Mouse (Mus musculus): ENCODE data around the gene Rdh16. TPM values are rescaled to one million over a fixed set of nuclear protein-coding genes. Genes with fewer than 3 reads are reported as not detected.
"Not testable (repeated sequence)": the region's sequence is repeated elsewhere in the genome, so short reads cannot be mapped to it uniquely, and the experiment has no call there.

The Rdh16 gene
- polyA plus RNA-seq, 1 experiment from 2014 or later = 13.1 TPM

- Histone ChIP-seq H3K27me3 (ENCODE audit: insufficient read depth, low read length) (no peaks in the 10 kb centered on the region), H3K36me3 (ENCODE audit: insufficient read depth, low read length) (no peaks in the 10 kb centered on the region), H3K4me1 (replicated peaks; ENCODE audit: insufficient read depth, low read length) (no peaks in the 10 kb centered on the region), H3K9ac (ENCODE audit: low read depth, low read length) (no peak overlapping the region), H3K27ac (no peak overlapping the region), H3K9me3 (replicated peaks; ENCODE audit: low read length) (no peaks in the 10 kb centered on the region), H3K4me2 (ENCODE audit: low read length) (no peak overlapping the region), H3K4me3 (replicated peaks; ENCODE audit: low read depth, low read length) (no peak overlapping the region)
- no peak for TF ChIP-seq CTCF (IDR thresholded peaks at IDR 0.05; ENCODE audit: low read depth)
- WGBS = 84% methylated on average over 1 of the region's 1 CpGs
- DNase-seq (ENCODE audit: low spot score) = no peak
- no peak for ATAC-seq (replicated peaks; ENCODE audit: low FRiP score, low read depth)
Measured at GRCm38 (mm10) chr10:127891481-127891880, 90.5 kb downstream of the Rdh16 start.

GRCm38 (mm10) chr10:127893163-127894022 lies 92.4 kb downstream of the Rdh16 start:
- peak; percentile 57 for DNase-seq (ENCODE audit: low spot score)

More at GRCm38 (mm10) chr10:127893163-127894022, 92.4 kb downstream of the Rdh16 start:
- H3K9me3 ChIP-seq (replicated peaks; ENCODE audit: low read length); H3K4me1 ChIP-seq (replicated peaks; ENCODE audit: insufficient read depth, low read length); H3K4me2 ChIP-seq (ENCODE audit: low read length); H3K4me3 ChIP-seq (replicated peaks; ENCODE audit: low read depth, low read length); H3K27me3 ChIP-seq (ENCODE audit: insufficient read depth, low read length); H3K36me3 ChIP-seq (ENCODE audit: insufficient read depth, low read length); H3K9ac ChIP-seq (ENCODE audit: low read depth, low read length): not testable (repeated sequence)
- peak; percentile 88 for ATAC-seq (replicated peaks; ENCODE audit: low FRiP score, low read depth)
- H3K27ac ChIP-seq = 0 out of 2 replicates have a peak overlapping the region, but pooled peaks have one; percentile 32
- WGBS = 50% methylated on average over 5 of the region's 5 CpGs

Other genes with a start within 250 kb of the Rdh16 start
- gene Lrp1, start 180.0 kb upstream of the Rdh16 start, polyA plus RNA-seq (2015; fragmentation: Nextera tagmentation; extraction: Ambion mirVana) = 42.6 and 44.5 TPM in 2 replicates
- 26.2 and 27.0 TPM in 2 replicates for gene Stat6, start 158.2 kb upstream of the Rdh16 start, polyA plus RNA-seq (2015; fragmentation: Nextera tagmentation; extraction: Ambion mirVana)
- 6.6 and 6.9 TPM in 2 replicates for gene Nemp1, start 134.3 kb upstream of the Rdh16 start, polyA plus RNA-seq (2015; fragmentation: Nextera tagmentation; extraction: Ambion mirVana)
- gene Nab2, start 132.6 kb upstream of the Rdh16 start, polyA plus RNA-seq (2015; fragmentation: Nextera tagmentation; extraction: Ambion mirVana) = 21.5 and 24.3 TPM in 2 replicates
- gene Myo1a, start 96.0 kb upstream of the Rdh16 start, polyA plus RNA-seq (2015; fragmentation: Nextera tagmentation; extraction: Ambion mirVana) = 0.07 and 0.18 TPM in 2 replicates
- gene Tac2, start 76.7 kb upstream of the Rdh16 start, polyA plus RNA-seq (2015; fragmentation: Nextera tagmentation; extraction: Ambion mirVana) = 2.5 and 2.6 TPM in 2 replicates
- 2.8 and 3.0 TPM in 2 replicates for gene Zbtb39, start 61.6 kb upstream of the Rdh16 start, polyA plus RNA-seq (2015; fragmentation: Nextera tagmentation; extraction: Ambion mirVana)
- gene Gpr182, start 49.4 kb upstream of the Rdh16 start, polyA plus RNA-seq (2015; fragmentation: Nextera tagmentation; extraction: Ambion mirVana) = 8.3 and 8.9 TPM in 2 replicates
- gene Rdh1, start 41.4 kb upstream of the Rdh16 start, polyA plus RNA-seq (2015; fragmentation: Nextera tagmentation; extraction: Ambion mirVana) = 0.21 and 0.28 TPM in 2 replicates
- 0.87 and 0.98 TPM in 2 replicates for gene Rdh16f1, start 41.4 kb upstream of the Rdh16 start, polyA plus RNA-seq (2015; fragmentation: Nextera tagmentation; extraction: Ambion mirVana)
- not detected in 2 replicates for gene Rdh9, start 24.8 kb upstream of the Rdh16 start, polyA plus RNA-seq (2015; fragmentation: Nextera tagmentation; extraction: Ambion mirVana)
- gene Rdh19, start 48.8 kb downstream of the Rdh16 start, polyA plus RNA-seq (2015; fragmentation: Nextera tagmentation; extraction: Ambion mirVana) = 11.4 and 12.6 TPM in 2 replicates
- gene Rdh16f2, start 65.3 kb downstream of the Rdh16 start, polyA plus RNA-seq (2015; fragmentation: Nextera tagmentation; extraction: Ambion mirVana) = 2.1 and 2.3 TPM in 2 replicates
- 0.13 and 0.21 TPM in 2 replicates for gene Rdh7, start 87.7 kb downstream of the Rdh16 start, polyA plus RNA-seq (2015; fragmentation: Nextera tagmentation; extraction: Ambion mirVana)
- not detected in 2 replicates for gene Sdr9c7, start 97.4 kb downstream of the Rdh16 start, polyA plus RNA-seq (2015; fragmentation: Nextera tagmentation; extraction: Ambion mirVana)
- gene Hsd17b6, start 206.5 kb downstream of the Rdh16 start, polyA plus RNA-seq (2015; fragmentation: Nextera tagmentation; extraction: Ambion mirVana) = not detected in 2 replicates
- 43.9 and 53.2 TPM in 2 replicates for gene Prim1, start 214.0 kb downstream of the Rdh16 start, polyA plus RNA-seq (2015; fragmentation: Nextera tagmentation; extraction: Ambion mirVana)
- 769 and 820 TPM in 2 replicates for gene Naca, start 234.4 kb downstream of the Rdh16 start, polyA plus RNA-seq (2015; fragmentation: Nextera tagmentation; extraction: Ambion mirVana)

Measured in kidney, postnatal 0 days (tissue).